Mouse (Mus musculus) stomach, embryonic 14.5 days (tissue): Measurements from ENCODE around the gene Fam169a. TPM values are rescaled to one million over a fixed set of nuclear protein-coding genes. Genes with fewer than 3 reads are reported as not detected.

Experiments used
- ATAC-seq: fragments of 200-750 bp; cut with Nextera tagmentation; 2 replicates; pipeline ENCODE4 v1.8.0; 2017; ENCODE audit warnings: low read depth, moderate TSS enrichment; ENCODE audit not compliant: insufficient number of reproducible peaks, insufficient read depth, low FRiP score
- H3K27ac ChIP-seq: fragments of 300-500 bp; sonication (generic); 2 replicates; pipeline ENCODE4 v1.5.1; 2014; ENCODE audit warnings: mild to moderate bottlenecking, low read length, moderate library complexity, mixed read lengths
- H3K27me3 ChIP-seq: fragments of 300-500 bp; sonication (generic); 2 replicates; pipeline ENCODE4 v1.6.1; 2014; ENCODE audit warnings: low read length, control low read depth, mixed read lengths; ENCODE audit not compliant: control insufficient read depth, insufficient read depth
- H3K36me3 ChIP-seq: fragments of 300-500 bp; sonication (generic); 2 replicates; pipeline ENCODE4 v1.6.1; 2014; ENCODE audit warnings: mild to moderate bottlenecking, control low read depth, low read length, moderate library complexity, mixed read lengths; ENCODE audit not compliant: control insufficient read depth, insufficient read depth
- H3K4me1 ChIP-seq: fragments of 300-500 bp; sonication (generic); 2 replicates; pipeline ENCODE4 v1.6.1; 2014; ENCODE audit warnings: low read length, control low read depth, mixed read lengths; ENCODE audit not compliant: control insufficient read depth, insufficient read depth
- H3K4me2 ChIP-seq: fragments of 300-500 bp; sonication (generic); replicated peaks from 2 replicates; pipeline ENCODE4 v1.6.1; 2014; ENCODE audit warnings: low read depth, low read length, control low read depth
- H3K4me3 ChIP-seq: fragments of 300-500 bp; sonication (generic); 2 replicates; pipeline ENCODE4 v1.5.1; 2014; ENCODE audit warnings: low read depth, low read length, control low read depth
- H3K9ac ChIP-seq: fragments of 300-500 bp; sonication (generic); replicated peaks from 2 replicates; pipeline ENCODE4 v1.6.1; 2014; ENCODE audit warnings: low read depth, mild to moderate bottlenecking, control low read depth, low read length, moderate library complexity, mixed read lengths
- H3K9me3 ChIP-seq: fragments of 300-500 bp; sonication (generic); 2 replicates; pipeline ENCODE4 v1.6.1; 2016; ENCODE audit warnings: low read depth, low read length, control low read depth; ENCODE audit not compliant: control insufficient read depth
- WGBS: fragments of 180-500 bp; shearing (Covaris S2); extraction: QIAGEN DNeasy Blood & Tissue Kit; methylation state at CpG from one replicate; pipeline ENCODE4 v1.1.7; 2014; 5-methylcytosine and 5-hydroxymethylcytosine counted together
- polyA plus RNA-seq: library from polyadenylated mRNA; unstranded; fragments of >200 nt; fragmentation: Nextera tagmentation; extraction: Ambion mirVana; gene quantifications from 2 replicates; pipeline ENCODE4 v1.2.1, GENCODE M21; 2014

The Fam169a gene
- 5.4 and 5.6 TPM in 2 replicates for polyA plus RNA-seq

DNA sequence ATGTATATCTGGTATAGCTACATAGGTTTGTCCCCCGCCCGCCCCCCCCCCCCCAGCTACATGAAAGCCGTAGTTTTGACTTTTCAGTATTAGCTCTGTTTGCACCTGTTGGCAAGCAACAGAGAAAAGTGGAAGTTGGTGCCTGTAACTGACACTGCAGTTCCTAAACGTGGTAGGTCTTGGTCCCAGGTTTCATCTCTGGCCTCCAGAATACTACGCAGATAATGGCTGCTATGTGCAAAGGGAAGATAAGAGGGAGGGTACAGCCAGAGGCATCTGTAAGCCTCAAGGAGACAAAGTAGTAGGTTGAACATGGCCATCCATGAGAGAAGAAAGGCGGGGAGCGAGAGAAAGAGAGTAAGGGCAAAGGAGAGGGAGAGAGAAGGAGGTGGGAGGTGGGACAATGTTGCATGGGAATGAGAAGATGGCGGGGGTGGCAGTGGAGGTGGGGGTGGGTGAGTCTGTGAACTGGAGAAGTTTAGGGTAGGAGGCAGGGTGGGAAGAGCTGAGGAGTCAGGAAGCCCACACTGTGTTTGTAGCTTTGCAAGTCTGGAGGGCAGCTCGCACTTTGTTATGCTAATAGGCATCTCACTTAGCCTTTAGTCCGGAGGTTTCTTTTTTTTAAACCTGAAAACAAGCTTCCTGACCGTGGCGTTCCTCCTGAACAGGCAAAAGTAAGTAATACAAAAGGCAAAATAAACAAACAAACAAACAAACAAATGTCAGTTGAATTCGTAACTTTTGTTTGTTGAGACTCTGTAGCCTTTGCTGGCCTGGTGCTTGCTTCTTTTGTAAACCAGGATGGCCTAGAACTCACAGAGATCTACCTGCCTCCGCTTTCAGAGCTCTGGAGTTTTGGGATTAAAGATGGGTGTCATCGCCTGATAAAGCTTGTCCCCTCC lies at the start of gene Fam169a:
TSS of gene Fam169a (plus strand) at position 638 of the 902 bp plus-strand sequence.
- Histone ChIP-seq H3K27me3 (0 out of 2 replicates have a peak, but pooled peaks cover 6% of the 10 kb centered on the region), H3K4me2 (no peak within 1 kb of the TSS), H3K4me1 (no peaks in the 10 kb centered on the region), H3K27ac (no peak within 1 kb of the TSS), H3K36me3 (no peaks in the 10 kb centered on the region), H3K4me3 (no peak within 1 kb of the TSS), H3K9me3 (no peaks in the 10 kb centered on the region), H3K9ac (no peak within 1 kb of the TSS)
- WGBS = 63% methylated on average over 15 of the region's 15 CpGs
- no peak for ATAC-seq

DNA sequence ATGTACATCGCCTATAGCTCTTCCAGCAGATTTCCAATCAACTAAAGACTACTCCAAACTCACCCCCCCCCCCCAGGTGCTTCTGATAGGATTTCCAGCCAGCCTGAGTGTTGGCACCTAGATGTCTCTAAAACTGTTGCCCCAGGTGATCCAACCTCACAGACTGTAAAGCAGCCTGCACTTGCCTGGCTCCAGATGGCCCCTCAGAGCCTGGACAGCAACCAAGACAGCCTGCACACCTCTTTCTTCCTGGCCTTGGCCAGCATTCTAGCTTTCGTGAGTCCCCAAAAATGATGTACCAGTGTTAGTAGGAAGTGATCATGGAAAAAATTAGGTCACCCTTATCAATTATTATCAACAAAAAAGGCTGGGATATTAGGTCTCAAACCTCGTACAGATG lies 49.4 kb upstream of the Fam169a start:
- no peak overlapping the region for H3K27ac ChIP-seq
- H3K4me3 ChIP-seq = no peak overlapping the region
- no peaks in the 10 kb centered on the region for H3K27me3 ChIP-seq
- no peak for ATAC-seq
- H3K4me1 ChIP-seq = no peaks in the 10 kb centered on the region
- no peak overlapping the region for H3K4me2 ChIP-seq
- H3K36me3 ChIP-seq = no peaks in the 10 kb centered on the region
- H3K9me3 ChIP-seq = no peaks in the 10 kb centered on the region
- WGBS = 81% methylated on average over 3 of the region's 3 CpGs
- no peak overlapping the region for H3K9ac ChIP-seq

DNA sequence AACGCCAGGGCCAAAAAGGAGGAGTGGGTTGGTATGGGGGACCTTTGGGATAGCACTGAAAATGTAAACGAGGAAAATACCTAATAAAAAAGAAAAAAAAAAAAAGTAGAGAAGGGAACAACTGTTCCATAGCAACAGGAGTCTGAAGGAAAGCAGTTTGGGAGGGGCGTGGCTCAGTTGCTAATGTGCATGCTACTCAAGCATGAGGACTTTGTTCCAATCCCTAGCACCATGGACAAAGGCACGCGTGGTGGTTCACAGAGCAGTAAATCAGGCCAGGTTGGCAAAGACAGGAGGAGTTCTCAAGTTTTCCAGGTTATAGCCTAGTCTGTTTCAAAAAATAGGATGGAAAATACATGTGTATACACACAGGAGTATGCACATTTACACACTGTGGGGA lies 47.0 kb upstream of the Fam169a start:
- ATAC-seq = no peak
- Histone ChIP-seq H3K27ac (no peak overlapping the region), H3K27me3 (no peaks in the 10 kb centered on the region), H3K4me2 (no peak overlapping the region), H3K36me3 (no peaks in the 10 kb centered on the region), H3K4me1 (no peaks in the 10 kb centered on the region), H3K9me3 (no peaks in the 10 kb centered on the region), H3K9ac (no peak overlapping the region), H3K4me3 (no peak overlapping the region)
- WGBS = 72% methylated on average over 5 of the region's 5 CpGs

DNA sequence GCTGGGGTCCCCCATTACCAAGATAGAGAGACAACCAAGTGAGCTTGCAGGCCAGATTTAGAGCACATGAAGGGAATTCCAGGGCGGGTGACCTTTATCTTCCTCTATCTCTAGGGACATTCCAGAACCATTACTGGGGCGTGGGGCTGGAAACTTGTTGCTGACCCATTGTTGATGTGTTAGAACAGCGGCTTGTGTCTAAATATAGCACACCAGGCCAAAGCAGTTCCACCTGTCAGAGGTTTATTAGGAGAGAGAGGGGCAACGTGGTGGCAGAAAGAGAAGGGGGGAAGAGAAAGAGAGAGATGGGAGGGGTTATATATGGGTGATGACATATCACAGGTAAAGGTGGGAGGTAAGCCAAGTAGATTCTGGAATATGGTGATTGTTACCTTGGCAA lies 45.2 kb upstream of the Fam169a start:
- H3K9me3 ChIP-seq = no peaks in the 10 kb centered on the region
- H3K36me3 ChIP-seq = no peaks in the 10 kb centered on the region
- no peak overlapping the region for H3K4me2 ChIP-seq
- H3K27ac ChIP-seq = no peak overlapping the region
- WGBS = 26% methylated on average over 4 of the region's 4 CpGs
- no peaks in the 10 kb centered on the region for H3K4me1 ChIP-seq
- H3K4me3 ChIP-seq = no peak overlapping the region
- H3K9ac ChIP-seq = no peak overlapping the region
- no peaks in the 10 kb centered on the region for H3K27me3 ChIP-seq
- ATAC-seq = no peak

- Histone ChIP-seq H3K4me3 (no peak overlapping the region), H3K9ac (no peak overlapping the region), H3K27me3 (no peaks in the 10 kb centered on the region), H3K4me1 (no peaks in the 10 kb centered on the region), H3K36me3 (no peaks in the 10 kb centered on the region), H3K9me3 (no peaks in the 10 kb centered on the region), H3K27ac (no peak overlapping the region), H3K4me2 (no peak overlapping the region)
- 83% methylated on average over 13 of the region's 13 CpGs for WGBS
- no peak for ATAC-seq
Measured at GRCm38 (mm10) chr13:97030075-97030474, 37.0 kb upstream of the Fam169a start.

DNA sequence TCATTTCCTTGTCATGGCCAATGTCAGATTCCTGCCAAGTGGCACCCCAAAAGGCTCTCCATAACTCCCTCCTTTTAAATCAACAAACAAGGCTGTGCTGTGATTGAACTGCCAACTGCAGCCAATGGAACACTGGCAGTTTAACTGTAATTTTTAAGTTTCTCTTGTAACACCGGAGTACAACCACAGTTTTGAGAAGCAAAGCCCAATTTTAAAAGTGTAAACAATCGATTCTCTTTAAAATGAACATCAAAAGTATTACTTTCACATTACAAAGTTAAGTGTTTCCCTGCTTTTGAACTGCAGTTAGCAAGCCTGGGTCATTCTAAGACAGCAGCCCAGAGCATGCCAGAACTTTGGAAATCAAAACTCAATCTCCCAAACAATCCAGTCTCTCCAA lies 32.8 kb upstream of the Fam169a start, which contains the start of gene 1700029F12Rik:
TSS of gene 1700029F12Rik (minus strand) at position 101 of the 400 bp plus-strand sequence.
- Histone ChIP-seq H3K36me3 (no peaks in the 10 kb centered on the region), H3K4me3 (no peak within 1 kb of the TSS), H3K27me3 (no peaks in the 10 kb centered on the region), H3K4me1 (no peaks in the 10 kb centered on the region), H3K4me2 (no peak within 1 kb of the TSS), H3K9ac (no peak within 1 kb of the TSS), H3K27ac (no peak within 1 kb of the TSS), H3K9me3 (no peaks in the 10 kb centered on the region)
- no peak for ATAC-seq
- WGBS = 82% methylated on average over 2 of the region's 2 CpGs

DNA sequence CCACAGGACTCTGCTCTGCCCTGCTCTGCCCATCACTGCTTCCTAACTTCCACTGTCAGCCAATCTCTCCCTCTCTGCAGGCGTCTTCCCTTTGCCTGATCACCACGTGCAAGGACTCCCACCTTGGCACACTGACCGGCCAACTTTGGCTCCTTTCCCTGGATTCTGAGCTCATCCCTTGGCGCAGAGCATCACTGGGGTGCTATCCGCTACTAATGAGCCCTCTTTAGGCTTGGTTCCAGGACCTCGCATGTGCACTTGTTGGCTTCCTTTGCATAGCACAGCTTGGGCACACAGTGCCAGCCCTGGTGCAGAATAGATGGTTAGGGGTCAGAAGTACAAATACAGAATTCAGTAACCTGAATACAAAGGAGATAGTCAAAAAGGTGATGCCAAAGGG lies 15.9 kb upstream of the Fam169a start:
- Histone ChIP-seq H3K9ac (no peak overlapping the region), H3K9me3 (no peaks in the 10 kb centered on the region), H3K27me3 (no peaks in the 10 kb centered on the region), H3K4me2 (no peak overlapping the region), H3K36me3 (no peaks in the 10 kb centered on the region), H3K27ac (no peak overlapping the region), H3K4me1 (no peaks in the 10 kb centered on the region), H3K4me3 (no peak overlapping the region)
- ATAC-seq = no peak
- 76% methylated on average over 6 of the region's 6 CpGs for WGBS

GRCm38 (mm10) chr13:97052667-97053066 lies 14.4 kb upstream of the Fam169a start:
- ATAC-seq = no peak
- Histone ChIP-seq H3K9me3 (no peaks in the 10 kb centered on the region), H3K27ac (no peak overlapping the region), H3K9ac (no peak overlapping the region), H3K4me2 (no peak overlapping the region), H3K4me3 (no peak overlapping the region), H3K4me1 (no peaks in the 10 kb centered on the region), H3K27me3 (no peaks in the 10 kb centered on the region), H3K36me3 (no peaks in the 10 kb centered on the region)
- 13% methylated on average over 11 of the region's 11 CpGs for WGBS
